Mouse (Mus musculus) urinary bladder, postnatal 14 days (tissue): ENCODE data around the gene Acbd3.
A peak's percentile ranks its signal among the peaks of the same experiment; 100 is the strongest.

Experiments
- DNase-seq: peaks from one replicate; pipeline ENCODE4 v3.0.0; 2021; ENCODE audit warnings: low spot score

Gene Acbd3

GRCm38 (mm10) chr1:180725704-180726179 is at the start of gene Acbd3:
Gene Acbd3 (plus strand): TSS chr1:180726043.
- DNase-seq, result peak; percentile 92

- no peak for DNase-seq
These were observed 34.6 kb upstream of the Acbd3 start for GRCm38 (mm10) chr1:180691284-180691683.

GRCm38 (mm10) chr1:180696626-180697352 is 29.1 kb upstream of the Acbd3 start, which contains the start of gene Mixl1:
Gene Mixl1 (minus strand): TSS chr1:180697034.
- DNase-seq, result no peak

- no peak for DNase-seq
These were observed 27.8 kb upstream of the Acbd3 start for GRCm38 (mm10) chr1:180698063-180698462.

GRCm38 (mm10) chr1:180703400-180703799 is 22.4 kb upstream of the Acbd3 start:
- no peak for DNase-seq

- DNase-seq, result no peak
These were observed 18.5 kb upstream of the Acbd3 start for GRCm38 (mm10) chr1:180707368-180707767.

GRCm38 (mm10) chr1:180707813-180708212 is 18.0 kb upstream of the Acbd3 start:
- DNase-seq, result no peak

GRCm38 (mm10) chr1:180708935-180709776 is 16.7 kb upstream of the Acbd3 start:
- no peak for DNase-seq

- DNase-seq, result no peak
These were observed 7.1 kb upstream of the Acbd3 start for GRCm38 (mm10) chr1:180718756-180719155.

- DNase-seq, result no peak
These were observed 6.4 kb upstream of the Acbd3 start for GRCm38 (mm10) chr1:180719483-180719882.

GRCm38 (mm10) chr1:180719951-180720689 is 5.7 kb upstream of the Acbd3 start:
- DNase-seq, result peak; percentile 83

GRCm38 (mm10) chr1:180722608-180723007 is 3.2 kb upstream of the Acbd3 start:
- DNase-seq, result no peak

GRCm38 (mm10) chr1:180723701-180724238 is 2.1 kb upstream of the Acbd3 start:
- no peak for DNase-seq

- DNase-seq, result no peak
These were observed 340 bp downstream of the Acbd3 start for GRCm38 (mm10) chr1:180726183-180726582.

GRCm38 (mm10) chr1:180729231-180729630 is 3.4 kb downstream of the Acbd3 start:
- no peak for DNase-seq

- no peak for DNase-seq
These were observed 22.0 kb downstream of the Acbd3 start for GRCm38 (mm10) chr1:180747827-180748226.

GRCm38 (mm10) chr1:180752115-180752514 is 26.3 kb downstream of the Acbd3 start:
- no peak for DNase-seq

- DNase-seq, result no peak
These were observed 28.5 kb downstream of the Acbd3 start for GRCm38 (mm10) chr1:180754376-180754775.

GRCm38 (mm10) chr1:180756711-180757110 is 30.9 kb downstream of the Acbd3 start:
- no peak for DNase-seq

- DNase-seq, result no peak
These were observed 31.6 kb downstream of the Acbd3 start for GRCm38 (mm10) chr1:180757252-180757955.

GRCm38 (mm10) chr1:180757956-180758520 is 32.2 kb downstream of the Acbd3 start:
- DNase-seq, result no peak
